Mouse (Mus musculus) myocyte (in vitro differentiated cells): ENCODE results near the gene Raver1. TPM values are rescaled to one million over a fixed set of nuclear protein-coding genes. Genes with fewer than 3 reads are reported as not detected.

Experiments used
- H3K27me3 ChIP-seq: one replicate; pipeline ENCODE4 v1.6.1; 2011; ENCODE audit not compliant: control insufficient read depth, insufficient read depth, insufficient read length
- H3K36me3 ChIP-seq: one replicate; pipeline ENCODE4 v1.6.1; 2011; ENCODE audit not compliant: control insufficient read depth, insufficient read depth
- H3K4me2 ChIP-seq: one replicate; pipeline ENCODE4 v1.6.1; 2011; ENCODE audit warnings: low read depth, control low read depth
- H3K4me3 ChIP-seq: one replicate; pipeline ENCODE4 v1.5.1; 2011; ENCODE audit warnings: mild to moderate bottlenecking, control low read depth, moderate library complexity
- H3K79me2 ChIP-seq: one replicate; pipeline ENCODE4 v1.6.1; 2011; ENCODE audit not compliant: control insufficient read depth, insufficient read depth
- H3ac ChIP-seq: one replicate; pipeline ENCODE4 v1.6.1; 2011; ENCODE audit not compliant: control insufficient read depth, insufficient read length
- CEBPB ChIP-seq: IDR thresholded peaks from 2 replicates; pipeline ENCODE4 v1.6.1; 2011; ENCODE audit warnings: mild to moderate bottlenecking, moderate library complexity; ENCODE audit not compliant: poor library complexity, insufficient read depth, severe bottlenecking
- E2F4 ChIP-seq: IDR thresholded peaks from one replicate; pipeline ENCODE4 v1.6.1; 2011; ENCODE audit warnings: mild to moderate bottlenecking, control low read depth, moderate library complexity; ENCODE audit not compliant: insufficient read depth
- MAX ChIP-seq: IDR thresholded peaks from one replicate; pipeline ENCODE4 v1.6.1; 2011; ENCODE audit warnings: low read depth, mild to moderate bottlenecking, control low read depth
- MYOD1 ChIP-seq, 3 experiments: IDR thresholded peaks; one replicate each; pipeline ENCODE4 v1.6.1; 2011; ENCODE audit warnings: control low read depth in 2 of 3, low read depth in 2 of 3, mild to moderate bottlenecking in 2 of 3, moderate library complexity in 1 of 3; ENCODE audit not compliant: insufficient read length in 2 of 3, control insufficient read depth in 1 of 3
- MYOG ChIP-seq, 3 experiments: IDR thresholded peaks; one replicate each; pipeline ENCODE4 v1.6.1; 2011; ENCODE audit warnings: control low read depth in 2 of 3, low read depth in 2 of 3, mild to moderate bottlenecking in 2 of 3; ENCODE audit not compliant: insufficient read length in 2 of 3, control insufficient read depth in 1 of 3, insufficient read depth in 1 of 3
- POLR2A ChIP-seq: IDR thresholded peaks from one replicate; pipeline ENCODE4 v1.6.1; 2011; ENCODE audit warnings: low read depth, mild to moderate bottlenecking, control low read depth, moderate library complexity; ENCODE audit not compliant: insufficient read length
- POLR2AphosphoS2 ChIP-seq: IDR thresholded peaks from one replicate; pipeline ENCODE4 v1.6.1; 2011; ENCODE audit warnings: low read depth, control low read depth; ENCODE audit not compliant: insufficient read length
- REST ChIP-seq: IDR thresholded peaks from one replicate; pipeline ENCODE4 v1.6.1; 2011; ENCODE audit warnings: mild to moderate bottlenecking, control low read depth, moderate library complexity; ENCODE audit not compliant: insufficient read depth, insufficient read length
- SRF ChIP-seq: IDR thresholded peaks from one replicate; pipeline ENCODE4 v1.6.1; 2011; ENCODE audit warnings: low read depth; ENCODE audit not compliant: control insufficient read depth, insufficient read length
- TCF12 ChIP-seq: IDR thresholded peaks from one replicate; pipeline ENCODE4 v1.6.1; 2011; ENCODE audit warnings: mild to moderate bottlenecking, control low read depth; ENCODE audit not compliant: poor library complexity, insufficient read depth, severe bottlenecking
- TCF3 ChIP-seq: IDR thresholded peaks from one replicate; pipeline ENCODE4 v1.6.1; 2011; ENCODE audit warnings: low read depth, control low read depth; ENCODE audit not compliant: insufficient read length
- USF1 ChIP-seq: IDR thresholded peaks from one replicate; pipeline ENCODE4 v1.6.1; 2011; ENCODE audit warnings: low read depth, mild to moderate bottlenecking, control low read depth, moderate library complexity
- polyA plus RNA-seq: library from polyadenylated mRNA; unstranded; fragments of >200 nt; fragmentation: generic; extraction: Trizol; gene quantifications from one replicate; pipeline ENCODE4 v1.2.1, GENCODE M21; 2012; ENCODE audit warnings: missing spikeins

The Raver1 gene
- polyA plus RNA-seq, 1 experiment = 24.6 TPM

DNA sequence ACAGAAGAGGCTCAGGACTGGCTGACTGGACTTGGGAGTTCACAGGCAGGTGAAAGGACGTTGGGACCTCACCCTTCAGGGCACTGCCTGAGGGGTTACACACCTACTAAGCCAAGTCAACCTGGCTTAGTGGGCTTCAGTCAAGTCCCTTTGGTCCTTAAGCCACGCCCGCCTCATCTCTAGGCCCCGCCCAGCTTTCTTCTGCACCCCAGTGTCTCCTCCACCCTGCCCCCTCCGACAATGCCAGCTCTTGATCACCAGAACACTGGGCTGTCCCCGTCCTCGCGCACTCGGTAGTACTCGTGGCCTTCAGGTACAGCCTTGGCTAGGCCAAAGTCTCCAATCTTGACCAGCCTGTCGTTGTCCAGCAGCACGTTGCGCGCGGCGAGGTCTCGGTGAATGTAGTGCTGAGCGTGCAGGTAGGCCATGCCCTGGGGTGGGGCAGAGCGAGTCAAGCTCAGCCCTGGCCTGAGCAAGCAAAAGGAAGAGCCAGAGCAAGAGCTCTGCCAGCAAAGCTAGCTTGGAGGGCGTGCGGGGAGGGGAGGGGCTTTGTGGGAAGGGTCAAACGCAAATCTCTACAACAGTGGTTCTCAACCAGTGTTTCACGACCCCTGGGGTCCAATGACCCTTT is 15.9 kb upstream of the Raver1 start:
- TF ChIP-seq E2F4 = no peak
- no peak for TF ChIP-seq POLR2AphosphoS2
- Histone ChIP-seq H3K27me3 (no peaks in the 10 kb centered on the region), H3K4me3 (no peak overlapping the region), H3K36me3 (no peaks in the 10 kb centered on the region), H3K4me2 (no peak overlapping the region), H3K79me2 (no peaks in the 10 kb centered on the region), H3ac (no peak overlapping the region)

DNA sequence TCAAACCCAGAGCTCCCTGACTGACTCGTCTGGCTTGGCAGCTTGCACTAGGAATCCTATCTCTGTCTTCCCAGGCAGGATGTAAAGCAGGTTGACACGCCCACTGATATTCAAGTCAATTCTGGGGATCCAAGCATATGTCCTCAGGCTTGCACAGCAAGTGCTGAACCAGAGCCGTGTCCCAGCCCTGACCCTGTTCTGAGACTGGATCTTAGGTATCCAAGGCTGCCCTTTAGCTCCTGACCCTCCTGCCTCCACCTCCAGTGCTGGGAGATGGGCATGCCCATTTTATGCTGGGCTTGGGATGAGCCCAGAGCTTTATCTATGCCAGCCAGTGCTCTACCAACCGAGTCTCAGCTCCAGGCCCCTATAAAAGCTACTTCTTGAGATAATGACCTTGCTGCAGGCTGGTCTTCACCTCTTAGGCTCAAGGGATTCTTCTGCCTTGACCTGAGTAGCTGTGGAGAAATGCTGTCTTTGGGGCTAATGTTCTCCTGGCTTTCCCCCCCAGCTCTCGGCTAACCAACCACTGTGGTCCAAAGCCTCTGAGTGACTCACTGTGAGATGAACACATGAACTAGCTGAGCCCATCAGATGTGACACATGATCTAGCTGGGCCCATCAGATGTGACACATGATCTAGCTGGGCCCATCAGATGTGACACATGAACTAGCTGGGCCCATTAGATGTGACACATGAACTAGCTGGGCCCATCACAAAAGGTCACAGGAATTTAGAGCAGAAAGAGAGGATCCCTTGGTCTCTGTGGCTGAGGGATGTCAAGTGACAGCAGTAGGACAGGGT is 14.2 kb upstream of the Raver1 start:
- no peak overlapping the region for H3K4me2 ChIP-seq

DNA sequence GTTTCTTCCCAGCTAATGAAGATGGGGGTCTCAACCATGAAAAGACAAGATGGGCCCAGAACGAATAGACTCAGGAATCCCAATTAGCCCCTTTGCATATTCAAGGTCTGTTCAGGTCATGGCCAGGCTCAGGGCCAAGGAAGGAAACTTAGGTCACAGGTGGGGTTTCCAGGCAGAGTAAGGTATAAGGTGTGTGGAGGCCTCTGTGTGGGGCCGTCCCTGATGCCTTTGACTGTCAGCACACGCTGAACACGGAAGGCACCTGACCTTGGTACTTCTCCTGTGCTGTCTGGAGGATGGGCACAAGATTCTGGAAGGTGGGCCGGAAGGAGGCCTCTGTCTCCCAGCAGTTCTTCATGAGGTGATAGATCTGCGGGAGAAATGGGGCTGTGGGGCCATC is 13.0 kb upstream of the Raver1 start:
- TF ChIP-seq TCF12 (no peak), E2F4 (no peak), POLR2AphosphoS2 (no peak), MYOG (IDR thresholded peaks at IDR 0.05; ENCODE audit: control insufficient read depth in 1 of 3, insufficient read depth in 1 of 3, insufficient read length in 2 of 3, low read depth in 2 of 3) (no peak), MAX (no peak), TCF3 (no peak), USF1 (no peak), REST (no peak), CEBPB (no peak), POLR2A (no peak), MYOD1 (IDR thresholded peaks at IDR 0.05; ENCODE audit: control insufficient read depth in 1 of 3, insufficient read length in 2 of 3, low read depth in 2 of 3) (no peak), SRF (no peak)

More for the DNA sequence above, 14.2 kb upstream of the Raver1 start:
- H3K36me3 ChIP-seq = no peaks in the 10 kb centered on the region
- H3ac ChIP-seq = no peak overlapping the region
- H3K79me2 ChIP-seq = no peaks in the 10 kb centered on the region
- TF ChIP-seq TCF3 (no peak), SRF (no peak), MYOD1 (IDR thresholded peaks at IDR 0.05; ENCODE audit: control insufficient read depth in 1 of 3, insufficient read length in 2 of 3, low read depth in 2 of 3) (no peak), MYOG (IDR thresholded peaks at IDR 0.05; ENCODE audit: control insufficient read depth in 1 of 3, insufficient read depth in 1 of 3, insufficient read length in 2 of 3, low read depth in 2 of 3) (no peak), REST (no peak), MAX (no peak), CEBPB (no peak), USF1 (no peak), POLR2A (no peak), POLR2AphosphoS2 (no peak), TCF12 (no peak), E2F4 (no peak)
- H3K27me3 ChIP-seq = no peaks in the 10 kb centered on the region
- H3K4me3 ChIP-seq = no peak overlapping the region

DNA sequence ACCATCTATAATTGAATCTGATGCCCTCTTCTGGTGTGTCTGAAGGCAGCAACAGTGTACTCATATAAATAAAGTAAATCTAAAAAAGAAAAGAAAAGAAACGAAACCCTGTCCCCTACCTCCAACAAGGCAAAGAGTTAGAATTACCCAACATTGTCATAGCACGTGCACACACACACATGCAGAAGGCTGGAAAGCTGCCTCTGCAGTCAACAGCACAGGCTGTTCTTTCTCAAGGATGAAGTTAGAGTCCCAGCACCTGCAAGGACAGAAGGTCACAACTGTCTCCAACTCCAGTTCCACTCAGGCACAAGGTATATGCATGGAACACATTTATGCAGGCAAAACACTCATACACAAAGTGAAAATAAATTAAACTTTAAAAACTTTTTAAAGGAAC is 10.3 kb upstream of the Raver1 start:
- Histone ChIP-seq H3K27me3 (no peaks in the 10 kb centered on the region), H3K36me3 (no peaks in the 10 kb centered on the region), H3ac (no peak overlapping the region), H3K79me2 (no peaks in the 10 kb centered on the region), H3K4me2 (no peak overlapping the region), H3K4me3 (no peak overlapping the region)
- TF ChIP-seq POLR2A (no peak), TCF3 (no peak), MYOD1 (IDR thresholded peaks at IDR 0.05; ENCODE audit: control insufficient read depth in 1 of 3, insufficient read length in 2 of 3, low read depth in 2 of 3) (no peak), POLR2AphosphoS2 (no peak), REST (no peak), MYOG (IDR thresholded peaks at IDR 0.05; ENCODE audit: control insufficient read depth in 1 of 3, insufficient read depth in 1 of 3, insufficient read length in 2 of 3, low read depth in 2 of 3) (no peak), USF1 (no peak), TCF12 (no peak), E2F4 (no peak), SRF (no peak), MAX (no peak), CEBPB (no peak)

More for the DNA sequence above, 13.0 kb upstream of the Raver1 start:
- H3K4me2 ChIP-seq = no peak overlapping the region
- no peaks in the 10 kb centered on the region for H3K27me3 ChIP-seq
- H3K4me3 ChIP-seq = no peak overlapping the region
- no peaks in the 10 kb centered on the region for H3K79me2 ChIP-seq
- no peaks in the 10 kb centered on the region for H3K36me3 ChIP-seq
- no peak overlapping the region for H3ac ChIP-seq
